Mouse (Mus musculus): ENCODE measurements around the gene Ganc.

DNA sequence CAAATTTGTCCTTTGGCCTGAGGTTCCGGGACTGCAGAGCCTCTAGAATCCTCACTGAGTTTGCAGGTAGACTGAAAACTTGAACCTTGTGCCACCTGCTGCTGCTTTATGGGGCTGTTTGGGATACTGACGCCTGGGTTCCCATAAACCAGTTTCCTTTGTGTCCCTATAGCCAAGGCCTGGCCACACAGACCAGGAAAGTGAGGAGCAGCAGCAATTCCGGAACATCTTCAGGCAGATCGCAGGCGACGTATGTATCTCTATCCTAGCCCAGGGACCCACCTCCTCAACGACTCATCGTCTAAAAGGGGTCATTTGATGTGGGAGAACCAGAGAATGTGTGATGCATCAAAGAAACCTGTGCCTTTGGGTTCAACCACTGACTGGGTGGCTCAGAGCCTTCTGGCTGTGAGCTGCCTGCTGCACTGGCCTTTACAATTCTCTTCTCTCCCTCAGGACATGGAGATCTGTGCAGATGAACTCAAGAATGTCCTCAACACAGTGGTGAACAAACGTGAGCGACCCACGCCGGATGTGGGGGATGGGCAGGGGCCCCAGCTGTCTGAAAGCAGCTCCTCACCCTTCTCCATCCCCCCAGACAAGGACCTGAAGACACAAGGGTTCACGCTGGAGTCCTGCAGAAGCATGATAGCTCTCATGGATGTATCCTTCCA, 98.4 kb downstream of the Ganc start:
- no peak for TF ChIP-seq CTCF (IDR thresholded peaks at IDR 0.05; ENCODE audit: extremely low read depth, insufficient read depth, low read length)
- TF ChIP-seq POLR2A (IDR thresholded peaks at IDR 0.05; ENCODE audit: extremely low read depth, insufficient read depth, low read length) = no peak
